Mouse (Mus musculus) stomach, postnatal 0 days (tissue): ENCODE data around the gene Twistnb. TPM values are rescaled to one million over a fixed set of nuclear protein-coding genes. Genes with fewer than 3 reads are reported as not detected.

ENCODE experiments used
- ATAC-seq: fragments of 200-750 bp; cut with Nextera tagmentation; 2 replicates; pipeline ENCODE4 v1.8.0; 2017; ENCODE audit not compliant: low FRiP score, low TSS enrichment
- DNase-seq: peaks from one replicate; pipeline ENCODE4 v3.0.0-alpha.2; 2016; ENCODE audit warnings: low spot score
- H3K27ac ChIP-seq: fragments of 300-500 bp; sonication (generic); replicated peaks from 2 replicates; pipeline ENCODE4 v1.5.1; 2014; ENCODE audit warnings: mild to moderate bottlenecking, control low read depth
- H3K27me3 ChIP-seq: fragments of 300-500 bp; sonication (generic); 2 replicates; pipeline ENCODE4 v1.6.1; 2014; ENCODE audit warnings: low read length; ENCODE audit not compliant: control insufficient read depth, insufficient read depth
- H3K36me3 ChIP-seq: fragments of 300-500 bp; sonication (generic); 2 replicates; pipeline ENCODE4 v1.6.1; 2014; ENCODE audit warnings: low read length, mixed read lengths; ENCODE audit not compliant: control insufficient read depth, insufficient read depth
- H3K4me1 ChIP-seq: fragments of 300-500 bp; sonication (generic); replicated peaks from 2 replicates; pipeline ENCODE4 v1.6.1; 2014; ENCODE audit warnings: antibody characterized with exemption; ENCODE audit not compliant: control insufficient read depth, insufficient read depth
- H3K4me2 ChIP-seq: fragments of 300-500 bp; sonication (generic); replicated peaks from 2 replicates; pipeline ENCODE4 v1.6.1; 2014; ENCODE audit warnings: low read depth, mild to moderate bottlenecking, control low read depth, moderate library complexity
- H3K4me3 ChIP-seq: fragments of 300-500 bp; sonication (generic); 2 replicates; pipeline ENCODE4 v1.5.1; 2014; ENCODE audit warnings: low read depth, low read length, control low read depth
- H3K9ac ChIP-seq: fragments of 300-500 bp; sonication (generic); 2 replicates; pipeline ENCODE4 v1.6.1; 2014; ENCODE audit warnings: mild to moderate bottlenecking, low read length, control low read depth, mixed read lengths
- H3K9me3 ChIP-seq: fragments of 300-500 bp; sonication (generic); 2 replicates; pipeline ENCODE4 v1.6.1; 2016; ENCODE audit warnings: low read length; ENCODE audit not compliant: control insufficient read depth
- CTCF ChIP-seq: IDR thresholded peaks from 2 replicates; pipeline ENCODE4 v1.5.1; 2016; ENCODE audit warnings: antibody characterized with exemption, low read depth, mild to moderate bottlenecking, moderate library complexity
- EP300 ChIP-seq: optimal IDR thresholded peaks from 2 replicates; pipeline ENCODE3; 2016; ENCODE audit warnings: antibody characterized with exemption
- WGBS: fragments of 180-500 bp; shearing (Covaris S2); extraction: QIAGEN DNeasy Blood & Tissue Kit; methylation state at CpG from one replicate; pipeline ENCODE4 v1.1.7; 2014; 5-methylcytosine and 5-hydroxymethylcytosine counted together
- polyA plus RNA-seq: library from polyadenylated mRNA; unstranded; fragments of >200 nt; fragmentation: Nextera tagmentation; extraction: Ambion mirVana; gene quantifications from 2 replicates; pipeline ENCODE4 v1.2.1, GENCODE M21; 2015

The Twistnb gene
- polyA plus RNA-seq, 1 experiment from 2014 or later: 44.9 TPM

- no peaks in the 10 kb centered on the region for H3K9me3 ChIP-seq
- ATAC-seq: no peak
These were observed 24.4 kb upstream of the Twistnb start for GRCm38 (mm10) chr12:33404996-33405395.

GRCm38 (mm10) chr12:33405398-33406026 is 23.9 kb upstream of the Twistnb start:
- 40% methylated on average over 6 of the region's 6 CpGs for WGBS
- no peak for ATAC-seq

More at GRCm38 (mm10) chr12:33404996-33405395, 24.4 kb upstream of the Twistnb start:
- H3K9ac ChIP-seq: no peak overlapping the region
- H3K36me3 ChIP-seq: no peaks in the 10 kb centered on the region
- TF ChIP-seq CTCF (no peak), EP300 (no peak)
- H3K27ac ChIP-seq: no peak overlapping the region
- no peaks in the 10 kb centered on the region for H3K27me3 ChIP-seq
- 72% methylated on average over 5 of the region's 5 CpGs for WGBS
- H3K4me2 ChIP-seq: no peak overlapping the region
- no peaks in the 10 kb centered on the region for H3K4me1 ChIP-seq
- no peak overlapping the region for H3K4me3 ChIP-seq
- DNase-seq: no peak

GRCm38 (mm10) chr12:33411580-33412151 is 17.8 kb upstream of the Twistnb start:
- no peak for ATAC-seq
- TF ChIP-seq EP300: no peak
- peak; percentile 66 for TF ChIP-seq CTCF
- Histone ChIP-seq H3K4me2 (no peak overlapping the region), H3K36me3 (no peaks in the 10 kb centered on the region), H3K4me3 (no peak overlapping the region), H3K9ac (no peak overlapping the region), H3K27ac (no peak overlapping the region), H3K27me3 (no peaks in the 10 kb centered on the region), H3K4me1 (no peaks in the 10 kb centered on the region), H3K9me3 (no peaks in the 10 kb centered on the region)
- no peak for DNase-seq
- 46% methylated on average over 6 of the region's 6 CpGs for WGBS

More at GRCm38 (mm10) chr12:33405398-33406026, 23.9 kb upstream of the Twistnb start:
- no peaks in the 10 kb centered on the region for H3K36me3 ChIP-seq
- no peak overlapping the region for H3K4me3 ChIP-seq
- H3K4me2 ChIP-seq: no peak overlapping the region
- no peak for DNase-seq
- H3K4me1 ChIP-seq: no peaks in the 10 kb centered on the region
- H3K27me3 ChIP-seq: no peaks in the 10 kb centered on the region
- H3K27ac ChIP-seq: no peak overlapping the region
- no peak for TF ChIP-seq EP300
- TF ChIP-seq CTCF: no peak
- H3K9me3 ChIP-seq: no peaks in the 10 kb centered on the region
- no peak overlapping the region for H3K9ac ChIP-seq

GRCm38 (mm10) chr12:33424329-33424728 is 5.1 kb upstream of the Twistnb start:
- TF ChIP-seq EP300 (no peak), CTCF (peak; percentile 80)
- Histone ChIP-seq H3K4me3 (no peak overlapping the region), H3K4me1 (no peaks in the 10 kb centered on the region), H3K27me3 (no peaks in the 10 kb centered on the region), H3K4me2 (no peak overlapping the region), H3K9me3 (no peaks in the 10 kb centered on the region), H3K27ac (no peak overlapping the region), H3K9ac (no peak overlapping the region), H3K36me3 (no peaks in the 10 kb centered on the region)
- peak; percentile 65 for DNase-seq
- no peak for ATAC-seq
- WGBS: 31% methylated on average over 3 of the region's 3 CpGs

GRCm38 (mm10) chr12:33427293-33427692 is 2.1 kb upstream of the Twistnb start:
- no peak overlapping the region for H3K9ac ChIP-seq
- 35% methylated on average over 3 of the region's 3 CpGs for WGBS
- H3K9me3 ChIP-seq: no peaks in the 10 kb centered on the region
- H3K4me2 ChIP-seq: no peak overlapping the region
- no peak overlapping the region for H3K4me3 ChIP-seq
- DNase-seq (no peak), ATAC-seq (no peak)
- no peaks in the 10 kb centered on the region for H3K27me3 ChIP-seq
- TF ChIP-seq EP300 (no peak), CTCF (no peak)
- H3K36me3 ChIP-seq: no peaks in the 10 kb centered on the region
- no peak overlapping the region for H3K27ac ChIP-seq
- H3K4me1 ChIP-seq: no peaks in the 10 kb centered on the region

- TF ChIP-seq EP300: no peak
- TF ChIP-seq CTCF: no peak
- no peak overlapping the region for H3K9ac ChIP-seq
- 62% methylated on average over 2 of the region's 2 CpGs for WGBS
These were observed 1.7 kb upstream of the Twistnb start for GRCm38 (mm10) chr12:33427726-33428125.

More at GRCm38 (mm10) chr12:33427726-33428125, 1.7 kb upstream of the Twistnb start:
- Histone ChIP-seq H3K9me3 (no peaks in the 10 kb centered on the region), H3K4me2 (no peak overlapping the region), H3K36me3 (no peaks in the 10 kb centered on the region), H3K4me1 (no peaks in the 10 kb centered on the region), H3K4me3 (no peak overlapping the region), H3K27me3 (no peaks in the 10 kb centered on the region), H3K27ac (no peak overlapping the region)
- ATAC-seq (no peak), DNase-seq (no peak)
